Mouse (Mus musculus) layer of hippocampus, adult 8-10 months (tissue): ENCODE results near the gene Mtch1. TPM values are rescaled to one million over a fixed set of nuclear protein-coding genes. Genes with fewer than 3 reads are reported as not detected.

ENCODE experiments used
- DNase-seq, 2 experiments: peaks; one replicate each; pipeline ENCODE4 v3.0.0; 2022; ENCODE audit warnings: low spot score in 2 of 2
- total RNA-seq, 4 experiments: library from RNA; stranded (reverse); gene quantifications; 2 replicates each; pipeline ENCODE4 v1.2.4; 2022

Gene Mtch1
- total RNA-seq, 4 experiments from 2014 or later: 562 to 622 (median 577) TPM

DNA sequence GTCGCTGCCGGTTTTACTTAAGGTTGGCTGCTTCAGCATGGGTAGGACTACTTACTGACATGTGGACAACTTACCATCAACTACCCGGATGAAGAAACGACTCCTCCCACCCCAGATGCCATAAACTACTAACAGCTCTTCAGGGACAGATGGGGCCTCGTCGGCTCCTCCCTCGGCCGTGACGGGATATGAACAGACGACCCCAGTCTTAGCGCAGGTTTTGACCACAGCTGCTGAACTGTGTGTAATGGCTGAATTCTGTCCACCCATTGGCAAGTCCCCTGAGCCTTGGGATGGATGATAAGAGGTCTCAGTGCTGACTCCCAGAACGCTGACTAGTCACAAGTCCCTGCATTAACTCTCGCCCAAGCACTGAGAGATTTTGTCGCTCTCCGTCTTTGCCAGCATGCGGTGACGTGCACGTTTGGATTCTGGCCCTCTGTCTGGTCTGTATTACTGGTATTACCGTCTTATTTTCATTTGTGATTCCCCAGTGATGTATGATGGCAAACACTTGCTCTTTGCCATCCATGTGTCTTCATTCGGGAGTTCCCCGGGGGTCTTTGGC lies 37.6 kb downstream of the Mtch1 start:
- no peak for DNase-seq

GRCm38 (mm10) chr17:29305871-29306270 lies 41.9 kb downstream of the Mtch1 start:
- DNase-seq: no peak

DNA sequence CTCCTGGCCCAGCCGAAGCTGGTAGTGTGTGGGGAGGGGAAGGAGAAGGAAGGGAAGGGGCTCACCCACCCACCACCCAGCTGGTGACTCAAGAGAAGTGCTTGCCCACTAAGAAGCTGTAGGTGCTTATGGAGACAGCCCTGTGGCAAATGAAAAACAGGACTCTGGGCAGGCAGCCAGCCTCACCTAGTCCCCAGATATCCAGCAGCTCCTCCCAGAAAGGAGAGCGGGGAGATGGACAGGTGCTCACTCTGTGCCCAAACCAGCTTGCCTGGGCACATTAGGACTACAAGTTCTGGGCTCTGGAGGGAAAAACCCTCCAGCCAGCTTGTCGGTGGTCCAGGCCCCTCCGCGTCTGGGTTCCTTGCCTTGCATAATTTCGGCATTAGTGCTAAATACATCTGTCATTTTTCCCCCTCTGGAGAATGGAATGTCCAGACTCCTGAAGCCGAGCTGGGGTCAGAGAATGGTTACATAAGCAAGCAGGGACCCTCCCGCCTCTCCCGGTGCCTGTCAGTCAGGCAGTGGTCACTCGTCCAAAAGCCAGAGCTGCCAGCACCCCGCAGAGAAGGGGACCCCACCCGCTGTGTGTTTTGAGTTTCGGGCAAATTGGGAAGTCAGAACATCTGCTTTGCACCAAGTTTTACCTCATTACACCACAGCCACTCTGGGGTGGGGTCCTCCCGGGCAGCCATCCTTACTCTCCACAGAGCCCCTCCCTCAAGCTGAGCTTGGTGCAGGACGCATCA lies 42.5 kb downstream of the Mtch1 start:
- no peak for DNase-seq

GRCm38 (mm10) chr17:29304376-29305057 lies 43.2 kb downstream of the Mtch1 start:
- no peak for DNase-seq

DNA sequence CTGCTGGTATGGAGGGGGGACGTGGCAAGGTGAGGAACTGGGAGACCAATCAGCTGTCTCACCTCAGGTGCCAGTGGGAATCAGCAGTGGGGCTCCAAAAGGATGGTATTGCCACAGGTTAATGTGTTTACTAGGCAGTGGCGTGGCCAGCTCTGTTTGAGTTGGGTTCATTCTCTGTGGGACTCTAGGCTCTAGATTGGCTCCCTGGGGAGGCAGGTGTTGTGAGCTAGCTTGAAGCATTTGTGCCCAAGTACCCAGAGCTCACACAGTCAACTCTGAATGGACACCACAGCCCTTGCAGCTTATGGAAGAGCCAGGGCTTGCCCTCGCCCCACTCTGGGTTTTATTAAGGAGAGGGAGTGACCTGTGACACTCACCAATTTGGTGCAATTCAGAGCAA lies 43.9 kb downstream of the Mtch1 start:
- DNase-seq: no peak

DNA sequence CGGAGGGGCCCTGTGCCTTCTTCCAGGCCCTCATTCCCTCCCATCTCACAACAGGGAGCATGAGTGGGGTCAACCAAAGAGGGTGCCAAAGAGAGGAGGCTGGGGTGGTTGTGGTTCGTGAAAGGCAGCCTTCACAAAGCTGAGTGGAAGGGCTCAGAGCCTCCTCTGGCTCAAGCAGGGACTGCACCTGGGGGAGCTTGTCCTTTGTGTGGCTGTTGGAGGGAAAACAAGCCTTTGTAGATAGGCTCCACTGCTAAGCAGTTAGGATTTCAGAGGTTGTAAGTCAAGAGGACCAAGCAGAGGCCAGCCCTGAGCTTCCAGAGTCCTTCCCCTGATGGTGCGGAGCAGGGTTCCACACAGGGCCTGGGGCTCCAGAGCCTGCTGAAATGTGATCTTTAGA lies 44.6 kb downstream of the Mtch1 start:
- DNase-seq: no peak

GRCm38 (mm10) chr17:29302149-29302548 lies 45.6 kb downstream of the Mtch1 start:
- DNase-seq: no peak

DNA sequence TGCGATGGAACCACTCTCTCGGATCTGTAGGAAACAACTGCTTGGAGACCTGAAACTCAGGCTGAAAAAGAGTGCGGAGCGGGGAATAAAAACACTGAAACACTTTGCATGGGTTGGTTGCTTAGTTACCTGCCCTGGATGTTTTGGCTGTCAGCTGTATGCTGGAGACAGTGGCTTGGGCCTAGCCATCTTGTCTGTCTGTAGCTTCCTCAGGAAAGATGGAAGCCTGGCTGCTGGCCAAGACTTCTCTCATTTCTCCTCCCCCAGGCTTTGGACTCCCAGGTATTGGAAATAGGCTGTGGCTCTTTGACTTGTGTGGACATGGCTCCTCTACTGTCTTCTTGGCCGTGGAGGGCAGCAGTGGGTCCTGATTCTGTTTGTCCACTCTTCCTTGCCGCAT lies 46.3 kb downstream of the Mtch1 start:
- DNase-seq: no peak

DNA sequence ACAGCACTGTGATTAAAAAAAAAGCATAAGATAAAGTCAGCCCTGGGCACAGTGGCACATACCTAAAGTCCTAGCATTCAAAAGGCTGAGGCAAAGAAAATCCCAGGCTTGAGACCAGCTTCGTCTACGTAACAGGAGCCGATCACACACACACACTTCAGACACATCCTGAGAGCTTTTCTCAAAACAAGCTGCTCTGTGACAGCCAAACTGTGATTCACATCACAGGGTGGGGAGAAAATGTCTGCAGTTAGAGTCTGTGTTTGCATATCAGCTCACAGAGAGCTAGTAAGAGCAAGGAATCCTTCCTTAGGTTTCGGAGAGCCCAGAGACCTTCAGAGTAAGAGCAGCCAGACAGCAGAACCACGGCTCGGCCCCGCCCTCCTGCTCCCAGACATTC lies 46.8 kb downstream of the Mtch1 start:
- DNase-seq: no peak

DNA sequence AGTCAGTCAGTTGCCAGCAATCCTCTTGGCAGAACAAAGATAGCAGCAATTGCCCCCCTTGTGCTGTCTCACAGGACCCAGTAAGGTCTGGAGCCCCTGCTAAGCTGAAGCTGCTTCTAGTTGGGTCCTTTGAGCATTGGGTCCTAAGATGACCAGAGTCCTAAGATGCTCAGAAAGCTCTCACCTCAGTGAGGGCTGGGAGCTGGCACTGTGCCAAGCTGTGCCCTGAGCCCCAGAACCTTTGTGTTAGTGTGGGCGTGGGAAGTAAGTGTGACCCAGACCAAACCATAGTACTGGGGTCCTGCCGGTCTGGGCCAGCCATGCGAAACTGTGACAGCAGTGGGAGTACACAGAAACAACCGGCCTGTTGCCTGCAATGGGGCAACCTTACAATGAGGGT lies 48.5 kb downstream of the Mtch1 start:
- DNase-seq: no peak

DNA sequence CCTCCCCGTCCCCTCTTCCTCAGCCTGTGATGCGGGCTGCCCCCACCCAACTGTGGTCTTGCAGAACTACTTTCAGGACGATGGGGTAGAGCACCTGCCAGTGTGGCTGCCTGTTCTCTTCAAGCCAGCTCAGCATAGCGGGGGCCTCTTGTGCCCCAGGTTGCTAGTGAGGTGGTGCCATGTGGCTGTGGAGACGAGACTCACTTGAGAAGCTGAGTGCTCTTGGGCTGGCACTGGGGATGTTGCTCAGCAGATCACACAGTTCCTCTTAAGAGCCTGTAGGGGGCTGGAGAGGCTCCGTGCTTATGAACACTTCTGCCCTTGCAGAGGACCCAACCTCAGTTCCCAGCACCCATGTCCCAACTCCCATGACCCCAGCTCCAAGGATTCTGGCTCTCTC lies 49.9 kb downstream of the Mtch1 start:
- no peak for DNase-seq

GRCm38 (mm10) chr17:29297321-29297720 lies 50.4 kb downstream of the Mtch1 start:
- no peak for DNase-seq

DNA sequence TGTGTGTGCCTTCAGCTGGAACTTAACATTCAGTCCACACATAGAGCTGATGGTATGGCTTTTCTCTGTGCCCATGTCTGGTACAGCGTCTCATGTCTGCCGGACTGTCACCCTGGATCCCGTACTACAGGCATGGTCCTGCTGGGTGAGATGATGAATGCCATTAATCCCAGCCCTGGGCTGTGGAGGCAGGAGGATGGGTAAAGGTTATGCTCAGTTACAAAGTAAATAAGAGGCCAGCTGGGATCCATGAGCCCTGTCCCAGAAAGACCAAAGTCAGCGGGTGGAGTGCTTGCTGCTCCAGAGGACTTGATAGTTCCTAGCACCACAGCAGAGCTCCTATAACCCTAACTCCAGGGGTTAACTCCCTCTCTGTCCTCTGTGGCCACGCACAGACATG lies 51.9 kb downstream of the Mtch1 start:
- no peak for DNase-seq

DNA sequence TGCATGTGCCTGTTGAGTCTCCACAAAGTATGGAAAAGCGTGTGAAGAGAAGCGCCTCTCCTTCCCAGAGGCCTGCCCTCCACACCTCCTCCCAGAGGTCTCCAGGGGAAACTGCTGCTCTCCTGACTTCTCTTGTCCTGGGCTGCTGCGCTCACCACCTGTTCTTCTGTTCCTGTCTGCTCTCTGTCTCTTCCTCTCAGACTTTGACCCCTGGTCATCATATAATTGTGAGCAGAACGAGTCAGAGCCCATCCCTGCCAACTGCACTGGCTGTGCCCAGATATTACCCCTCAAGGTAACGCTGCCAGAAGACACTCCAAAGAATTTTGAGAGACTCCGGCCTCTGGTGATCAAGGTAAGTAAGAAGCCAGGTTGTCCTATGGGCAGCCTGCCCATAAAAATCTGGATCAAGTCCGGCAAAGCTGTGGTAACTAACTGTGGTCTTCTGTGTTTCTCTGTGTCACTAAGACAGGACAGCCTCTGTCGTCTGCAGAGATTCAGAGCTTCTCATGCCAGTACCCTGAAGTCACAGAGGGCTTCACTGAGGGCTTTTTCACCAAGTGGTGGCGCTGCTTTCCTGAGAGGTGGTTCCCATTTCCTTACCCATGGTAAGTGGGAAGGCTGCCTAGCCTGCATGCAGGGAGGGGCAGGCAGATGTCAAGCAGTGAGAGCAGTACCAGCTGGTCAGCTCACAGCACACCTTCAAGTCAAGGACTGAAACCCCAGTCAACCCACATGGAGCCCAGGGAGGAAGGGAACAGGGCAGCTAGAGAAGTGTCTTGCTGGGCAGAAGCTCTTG lies 53.7 kb downstream of the Mtch1 start:
- DNase-seq: no peak

- DNase-seq: no peak
Measured at GRCm38 (mm10) chr17:29292996-29293395, 54.7 kb downstream of the Mtch1 start.

- no peak for DNase-seq
Measured at GRCm38 (mm10) chr17:29291793-29292192, 55.9 kb downstream of the Mtch1 start.

GRCm38 (mm10) chr17:29282216-29282952 lies 65.3 kb downstream of the Mtch1 start:
- DNase-seq: no peak
